Mouse (Mus musculus): ENCODE data around the gene Jak3. TPM values are rescaled to one million over a fixed set of nuclear protein-coding genes. Genes with fewer than 3 reads are reported as not detected.
"Not testable (repeated sequence)": the region's sequence is repeated elsewhere in the genome, so short reads cannot be mapped to it uniquely, and the experiment has no call there.

The Jak3 gene
- polyA plus RNA-seq, 1 experiment = 15.6 TPM

- peaks cover 10% of the 10 kb centered on the region; the same call in 1 of the 2 replicates for H3K4me1 ChIP-seq (ENCODE audit: control insufficient read depth, insufficient read depth, low read length)
- no peak for TF ChIP-seq CTCF (IDR thresholded peaks at IDR 0.05; ENCODE audit: control insufficient read depth, insufficient read depth, low read length)
- WGBS = 33% methylated on average over 4 of the region's 4 CpGs
- H3K4me3 ChIP-seq (replicated peaks; ENCODE audit: control insufficient read depth, low read depth, low read length) = peak overlapping the region; percentile 54
- H3K27ac ChIP-seq (ENCODE audit: control insufficient read depth, insufficient read depth, low read depth, low read length, poor library complexity) = peak overlapping the region; percentile 82
Measured at GRCm38 (mm10) chr8:71724389-71724788, 48.3 kb downstream of the Jak3 start.

GRCm38 (mm10) chr8:71725122-71725924 lies 49.2 kb downstream of the Jak3 start, which contains the start of gene Fcho1:
Gene Fcho1 (minus strand): TSS chr8:71725716.
- peak; percentile 41; the same call in 1 of the 2 replicates for TF ChIP-seq POLR2A (IDR thresholded peaks at IDR 0.05; ENCODE audit: borderline replicate concordance, control insufficient read depth, low read depth, low read length)
- no peak for TF ChIP-seq CTCF (IDR thresholded peaks at IDR 0.05; ENCODE audit: control insufficient read depth, insufficient read depth, low read length)
- WGBS = 1% methylated on average over 54 of the region's 54 CpGs
- peak within 1 kb of the TSS; percentile 82 for H3K27ac ChIP-seq (ENCODE audit: control insufficient read depth, insufficient read depth, low read depth, low read length, poor library complexity)
- H3K4me3 ChIP-seq (replicated peaks; ENCODE audit: control insufficient read depth, low read depth, low read length) = peak within 1 kb of the TSS; percentile 71
- peaks cover 10% of the 10 kb centered on the region; the same call in 1 of the 2 replicates for H3K4me1 ChIP-seq (ENCODE audit: control insufficient read depth, insufficient read depth, low read length)

DNA sequence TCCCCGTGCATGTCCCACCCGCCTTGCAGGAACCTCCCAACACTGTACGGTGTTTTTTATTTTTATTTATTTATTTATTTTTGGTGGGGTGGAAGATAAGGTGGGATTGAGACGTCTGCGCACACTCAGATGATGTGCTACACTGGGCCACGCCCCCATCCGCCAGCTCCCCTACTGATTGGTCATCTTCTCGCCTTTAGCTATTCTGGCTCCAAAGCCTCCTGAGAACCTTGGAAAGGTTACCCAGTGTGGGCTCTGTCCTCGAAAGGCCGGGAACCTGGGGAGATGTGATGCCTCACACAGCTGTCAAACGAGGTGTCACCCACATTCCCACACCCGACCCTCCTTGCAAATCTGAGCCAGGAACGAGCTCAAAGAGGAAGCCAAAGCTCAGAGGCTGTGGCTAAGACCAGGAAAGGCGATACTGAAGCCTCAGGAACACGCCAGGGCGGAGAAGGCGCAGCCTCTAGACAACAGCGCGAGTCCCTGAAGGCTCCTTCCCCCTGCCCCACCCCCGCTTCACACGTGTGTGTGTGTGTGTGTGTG lies 52.2 kb downstream of the Jak3 start:
- WGBS = 12% methylated on average over 21 of the region's 21 CpGs
- TF ChIP-seq POLR2A (IDR thresholded peaks at IDR 0.05; ENCODE audit: borderline replicate concordance, control insufficient read depth, low read depth, low read length) = no peak
- no peak for TF ChIP-seq CTCF (IDR thresholded peaks at IDR 0.05; ENCODE audit: control insufficient read depth, insufficient read depth, low read length)
- no peak overlapping the region for H3K27ac ChIP-seq (ENCODE audit: control insufficient read depth, insufficient read depth, low read depth, low read length, poor library complexity)
- H3K4me1 ChIP-seq (ENCODE audit: control insufficient read depth, insufficient read depth, low read length) = peaks cover 6% of the 10 kb centered on the region; the same call in 1 of the 2 replicates
- H3K4me3 ChIP-seq (replicated peaks; ENCODE audit: control insufficient read depth, low read depth, low read length) = peak overlapping the region; percentile 4

- Histone ChIP-seq H3K27ac (ENCODE audit: control insufficient read depth, insufficient read depth, low read depth, low read length, poor library complexity) (no peak overlapping the region), H3K4me3 (replicated peaks; ENCODE audit: control insufficient read depth, low read depth, low read length) (no peak overlapping the region), H3K4me1 (ENCODE audit: control insufficient read depth, insufficient read depth, low read length) (peaks cover 5% of the 10 kb centered on the region; the same call in 1 of the 2 replicates)
- 3% methylated on average over 16 of the region's 16 CpGs for WGBS
- TF ChIP-seq CTCF (IDR thresholded peaks at IDR 0.05; ENCODE audit: control insufficient read depth, insufficient read depth, low read length) (no peak), POLR2A (IDR thresholded peaks at IDR 0.05; ENCODE audit: borderline replicate concordance, control insufficient read depth, low read depth, low read length) (no peak; the same call in 1 of the 2 replicates)
Measured at GRCm38 (mm10) chr8:71728826-71729620, 52.9 kb downstream of the Jak3 start.

- Histone ChIP-seq H3K27ac (ENCODE audit: control insufficient read depth, insufficient read depth, low read depth, low read length, poor library complexity) (no peak overlapping the region), H3K4me3 (replicated peaks; ENCODE audit: control insufficient read depth, low read depth, low read length) (no peak overlapping the region), H3K4me1 (ENCODE audit: control insufficient read depth, insufficient read depth, low read length) (peaks cover 2% of the 10 kb centered on the region; the same call in 1 of the 2 replicates)
- TF ChIP-seq CTCF (IDR thresholded peaks at IDR 0.05; ENCODE audit: control insufficient read depth, insufficient read depth, low read length) (peak; percentile 80), POLR2A (IDR thresholded peaks at IDR 0.05; ENCODE audit: borderline replicate concordance, control insufficient read depth, low read depth, low read length) (no peak)
- WGBS = 29% methylated on average over 3 of the region's 3 CpGs
Measured at GRCm38 (mm10) chr8:71731652-71732230, 55.6 kb downstream of the Jak3 start.

DNA sequence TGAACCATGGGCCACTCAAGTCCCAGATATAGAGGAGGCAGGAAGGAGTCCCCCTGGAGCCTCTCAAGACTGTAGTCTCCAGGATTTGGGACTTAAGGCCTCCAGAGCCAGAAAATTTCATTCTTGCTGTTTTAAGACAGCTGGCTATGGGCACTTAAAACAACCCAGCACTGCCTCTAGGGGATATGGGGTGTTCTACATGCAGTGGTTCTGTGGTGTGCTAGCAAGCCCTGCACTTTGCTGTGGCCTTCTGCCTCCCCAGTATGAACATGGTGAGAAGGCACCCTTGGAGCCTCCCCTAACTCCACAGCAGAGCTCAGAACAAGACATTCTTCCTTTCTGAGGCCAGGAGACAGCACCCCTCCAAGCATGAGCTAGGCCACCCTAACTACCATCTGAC lies 62.2 kb downstream of the Jak3 start:
- H3K27ac ChIP-seq (ENCODE audit: control insufficient read depth, insufficient read depth, low read depth, low read length, poor library complexity); H3K4me3 ChIP-seq (replicated peaks; ENCODE audit: control insufficient read depth, low read depth, low read length); H3K4me1 ChIP-seq (ENCODE audit: control insufficient read depth, insufficient read depth, low read length): not testable (repeated sequence)

Other genes with a start within 250 kb of the Jak3 start
- 3.9 and 9.1 TPM in 2 replicates for gene Abhd8, start 212.6 kb upstream of the Jak3 start, polyA plus RNA-seq (2011; ENCODE audit: insufficient read depth, insufficient read length, low replicate concordance, missing spikeins)
- gene Mrpl34, start 211.3 kb upstream of the Jak3 start, polyA plus RNA-seq (2011; ENCODE audit: insufficient read depth, insufficient read length, low replicate concordance, missing spikeins) = 24.3 and 42.9 TPM in 2 replicates
- 17.1 and 18.8 TPM in 2 replicates for gene Dda1, start 207.1 kb upstream of the Jak3 start, polyA plus RNA-seq (2011; ENCODE audit: insufficient read depth, insufficient read length, low replicate concordance, missing spikeins)
- gene Ano8, start 190.3 kb upstream of the Jak3 start, polyA plus RNA-seq (2011; ENCODE audit: insufficient read depth, insufficient read length, low replicate concordance, missing spikeins) = 2.9 and 6.3 TPM in 2 replicates
- 6.3 and 7.9 TPM in 2 replicates for gene Gtpbp3, start 188.2 kb upstream of the Jak3 start, polyA plus RNA-seq (2011; ENCODE audit: insufficient read depth, insufficient read length, low replicate concordance, missing spikeins)
- gene Plvap, start 164.5 kb upstream of the Jak3 start, polyA plus RNA-seq (2011; ENCODE audit: insufficient read depth, insufficient read length, low replicate concordance, missing spikeins) = 13.7 and 20.5 TPM in 2 replicates
- gene Ccdc194, start 150.6 kb upstream of the Jak3 start, polyA plus RNA-seq (2011; ENCODE audit: insufficient read depth, insufficient read length, low replicate concordance, missing spikeins) = not detected in 2 replicates
- gene Bst2, start 138.8 kb upstream of the Jak3 start, polyA plus RNA-seq (2011; ENCODE audit: insufficient read depth, insufficient read length, low replicate concordance, missing spikeins) = 58.9 and 103 TPM in 2 replicates
- 23.8 and 47.7 TPM in 2 replicates for gene Mvb12a, start 133.4 kb upstream of the Jak3 start, polyA plus RNA-seq (2011; ENCODE audit: insufficient read depth, insufficient read length, low replicate concordance, missing spikeins)
- 0.81 and 2.5 TPM in 2 replicates for gene Tmem221, start 117.4 kb upstream of the Jak3 start, polyA plus RNA-seq (2011; ENCODE audit: insufficient read depth, insufficient read length, low replicate concordance, missing spikeins)
- gene Nxnl1, start 109.7 kb upstream of the Jak3 start, polyA plus RNA-seq (2011; ENCODE audit: insufficient read depth, insufficient read length, low replicate concordance, missing spikeins) = not detected in 2 replicates
- 11.2 and 12.6 TPM in 2 replicates for gene Slc27a1, start 107.4 kb upstream of the Jak3 start, polyA plus RNA-seq (2011; ENCODE audit: insufficient read depth, insufficient read length, low replicate concordance, missing spikeins)
- 111 and 147 TPM in 2 replicates for gene Pgls, start 84.1 kb upstream of the Jak3 start, polyA plus RNA-seq (2011; ENCODE audit: insufficient read depth, insufficient read length, low replicate concordance, missing spikeins)
- 67.8 and 106 TPM in 2 replicates for gene Fam129c, start 78.6 kb upstream of the Jak3 start, polyA plus RNA-seq (2011; ENCODE audit: insufficient read depth, insufficient read length, low replicate concordance, missing spikeins)
- gene Colgalt1, start 65.3 kb upstream of the Jak3 start, polyA plus RNA-seq (2011; ENCODE audit: insufficient read depth, insufficient read length, low replicate concordance, missing spikeins) = 31.8 and 53.0 TPM in 2 replicates
- gene Unc13a, start 4.5 kb upstream of the Jak3 start, polyA plus RNA-seq (2011; ENCODE audit: insufficient read depth, insufficient read length, low replicate concordance, missing spikeins) = 0.18 TPM in 1 of 2 replicates, not detected in the other
- 10.2 and 16.7 TPM in 2 replicates for gene Insl3, start 12.9 kb downstream of the Jak3 start, polyA plus RNA-seq (2011; ENCODE audit: insufficient read depth, insufficient read length, low replicate concordance, missing spikeins)
- gene B3gnt3, start 25.5 kb downstream of the Jak3 start, polyA plus RNA-seq (2011; ENCODE audit: insufficient read depth, insufficient read length, low replicate concordance, missing spikeins) = 1.3 and 2.3 TPM in 2 replicates
- 79.3 and 144 TPM in 2 replicates for gene Fcho1, start 49.4 kb downstream of the Jak3 start, polyA plus RNA-seq (2011; ENCODE audit: insufficient read depth, insufficient read length, low replicate concordance, missing spikeins)
- 0.70 and 1.8 TPM in 2 replicates for gene Zfp709, start 205.7 kb downstream of the Jak3 start, polyA plus RNA-seq (2011; ENCODE audit: insufficient read depth, insufficient read length, low replicate concordance, missing spikeins)
- 1.1 and 1.9 TPM in 2 replicates for gene Zfp882, start 232.3 kb downstream of the Jak3 start, polyA plus RNA-seq (2011; ENCODE audit: insufficient read depth, insufficient read length, low replicate concordance, missing spikeins)
- 7.9 and 8.3 TPM in 2 replicates for gene Zfp617, start 232.3 kb downstream of the Jak3 start, polyA plus RNA-seq (2011; ENCODE audit: insufficient read depth, insufficient read length, low replicate concordance, missing spikeins)

All from bone marrow, adult 2 months (tissue).